ENCODE assay signal across 24 mouse cellular contexts in the genomic region with DNA sequence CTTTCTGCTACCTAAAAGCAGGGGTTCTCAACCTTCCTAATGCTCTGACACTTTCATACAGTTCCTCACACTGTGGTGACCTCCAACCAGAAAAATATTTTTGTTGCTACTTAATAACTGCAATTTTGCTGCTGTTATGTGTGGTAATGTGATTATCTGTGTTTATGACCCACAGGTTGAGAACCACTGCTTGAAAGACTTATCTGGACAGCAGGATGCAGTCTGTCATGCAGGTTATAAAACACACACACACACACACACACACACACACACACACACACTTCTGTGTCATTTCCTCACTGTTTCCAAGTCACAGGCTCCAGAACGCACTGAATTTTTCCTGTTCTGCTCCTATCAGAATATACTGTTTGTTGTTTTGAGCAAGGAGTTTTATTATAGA. TPM values are rescaled to one million over a fixed set of nuclear protein-coding genes. Genes with fewer than 3 reads are reported as not detected.
DNase-seq lines count a peak whose midpoint lies in the region; ATAC-seq lines count a peak whose summit lies in the region.
"Had no signal": no experiment of that assay in that cellular context is flagged by ENCODE, and none has a peak within 500 bp of the region (broad histone marks: within the 10 kb centered on the region; RNA-seq: fewer than 3 reads in every experiment).

No protein-coding gene starts in this region.

- 0 out of 2 replicates have a peak, but pooled peaks have one; percentile 36 for ATAC-seq in common myeloid progenitor, adult 5-6 weeks (replicated peaks; ENCODE audit: low read depth, poor library complexity, severe bottlenecking)
- ATAC-seq in megakaryocyte progenitor cell, adult 5-6 weeks (replicated peaks; ENCODE audit: poor library complexity) = peak; percentile 58
- ATAC-seq: activated CD4-positive, CD25-positive, alpha-beta regulatory T cell, adult 4 months; CD4-positive, CD25-positive, alpha-beta regulatory T cell, adult 4 months; forebrain, embryonic 14.5 days; forebrain, embryonic 16.5 days; Patski had no signal

- peak; percentile 31 for DNase-seq in 416B (ENCODE audit: low read depth)
- no peak for DNase-seq in spleen, postnatal 36 days (ENCODE audit: low spot score in 2 of 2)
- no peak for DNase-seq in urinary bladder, adult 18-20 months (ENCODE audit: low spot score in 2 of 2)
- no peak for DNase-seq in kidney, postnatal 4 days
- DNase-seq: adrenal gland, adult 8-10 months; adrenal gland, postnatal 14 days; adrenal gland, postnatal 36 days; B cell, adult 2 months; cerebellum, adult 11-12 months; cerebellum, adult 2 months; cerebellum, adult 9-10 months; cerebellum, postnatal 10 days; cerebellum, postnatal 25 days; embryo, embryonic 11 days had no signal

RNA-seq across cellular contexts. Expression of gene Zar1l, which starts 3.9 kb away (rescaled TPM):
- total RNA-seq in common myeloid progenitor, adult 5-6 weeks (2017) = not detected in 2 replicates
- not detected in 2 replicates for total RNA-seq in megakaryocyte progenitor cell, adult 5-6 weeks (2015)
- total RNA-seq in megakaryocyte progenitor cell, adult 5-6 weeks (2017) = not detected in 2 replicates
- total RNA-seq: adrenal gland, adult 18-20 months; adrenal gland, adult 8-10 months; adrenal gland, postnatal 14 days; adrenal gland, postnatal 36 days; CH12.LX; G1E had no signal

RNA-seq across cellular contexts. Expression of gene Brca2, which starts 8.4 kb away (rescaled TPM):
- total RNA-seq in common myeloid progenitor, adult 5-6 weeks (2017) = 65.2 and 76.3 TPM in 2 replicates
- 36.1 and 52.9 TPM in 2 replicates for total RNA-seq in megakaryocyte progenitor cell, adult 5-6 weeks (2015)
- total RNA-seq in megakaryocyte progenitor cell, adult 5-6 weeks (2017) = 37.4 and 45.7 TPM in 2 replicates
